Comparison of ENCODE assay signal across 8 mouse cellular contexts in the genomic region with DNA sequence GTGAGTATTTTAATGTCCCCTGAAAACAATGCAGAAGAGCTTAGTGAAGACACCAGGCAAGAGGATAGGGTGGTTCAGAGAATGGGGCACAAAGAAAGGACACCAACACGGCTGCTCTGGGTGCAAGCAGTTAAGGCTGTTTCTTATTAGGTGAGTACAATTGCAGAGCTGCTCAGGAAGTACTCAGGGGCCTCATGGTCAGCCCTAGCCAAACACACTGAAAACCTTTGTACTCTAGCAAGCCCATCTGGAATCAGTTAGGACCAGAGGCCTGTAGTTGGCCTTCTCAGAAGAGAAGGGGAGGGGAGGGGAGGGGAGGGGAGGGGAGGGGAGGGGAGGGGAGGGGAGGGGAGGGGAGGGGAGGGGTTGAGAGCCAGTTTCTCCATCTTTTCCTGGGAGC. TPM values are rescaled to one million over a fixed set of nuclear protein-coding genes. Genes with fewer than 3 reads are reported as not detected.
DNase-seq lines count a peak whose midpoint lies in the region; ATAC-seq lines count a peak whose summit lies in the region.

No protein-coding gene starts in this region.

- intact Hi-C loops in gastrocnemius, postnatal 14 days (cut with DNase I; ENCODE audit: low total_unique reads), result no loop called here
- intact Hi-C loops in left cerebral cortex, postnatal 14 days (cut with DNase I), result no loop called here

- H3K27me3 ChIP-seq in midbrain, embryonic 12.5 days, result no peaks in the 10 kb centered on the region

- no peak overlapping the region for H3K9ac ChIP-seq in midbrain, embryonic 12.5 days (replicated peaks)

- H3K36me3 ChIP-seq in midbrain, embryonic 12.5 days, result no peaks in the 10 kb centered on the region

- H3K4me2 ChIP-seq in midbrain, embryonic 12.5 days (replicated peaks), result no peak overlapping the region

- no peak overlapping the region for H3K4me3 ChIP-seq in midbrain, embryonic 12.5 days

- peak; percentile 16 for DNase-seq in gastrocnemius, postnatal 14 days
- DNase-seq in gastrocnemius, postnatal 10 days, result no peak
- DNase-seq in embryo, embryonic 9.5 days (ENCODE audit: extremely low spot score), result peak; percentile 62
- DNase-seq in heart, postnatal 4 days, result peak; percentile 21
- DNase-seq in urinary bladder, postnatal 4 days (ENCODE audit: low spot score in 2 of 2), result no peak
- DNase-seq in layer of hippocampus, adult 8-10 months (ENCODE audit: low spot score in 2 of 2), result no peak
- DNase-seq in left cerebral cortex, postnatal 14 days (ENCODE audit: low spot score in 2 of 2), result no peak

- 41% methylated on average over 1 of the region's 1 CpGs for WGBS in midbrain, embryonic 12.5 days

- no peak for ATAC-seq in midbrain, embryonic 12.5 days (ENCODE audit: low FRiP score, low read depth)

- peak overlapping the region; percentile 35; the same call in 1 of the 2 replicates for H3K27ac ChIP-seq in midbrain, embryonic 12.5 days (replicated peaks)

- H3K9me3 ChIP-seq in midbrain, embryonic 12.5 days, result no peaks in the 10 kb centered on the region

- H3K4me1 ChIP-seq in midbrain, embryonic 12.5 days, result peaks cover 29% of the 10 kb centered on the region

RNA-seq across cellular contexts. Expression of a gene that starts 52.2 kb away (rescaled TPM):
- 100 to 1,000 TPM; 104 to 121 TPM for total RNA-seq in gastrocnemius, postnatal 14 days (2021)
- total RNA-seq in gastrocnemius, postnatal 10 days (2021), result 100 to 1,000 TPM; 219 to 240 TPM
- total RNA-seq in heart, postnatal 4 days (2021), result 100 to 1,000 TPM; 175 to 186 TPM
- polyA plus RNA-seq in midbrain, embryonic 12.5 days (2016; fragmentation: Nextera tagmentation; extraction: Ambion mirVana), result 118 and 130 TPM in 2 replicates
- total RNA-seq in layer of hippocampus, adult 8-10 months (2022), result 100 to 1,000 TPM; 200 to 279 (median 237) TPM
- total RNA-seq in left cerebral cortex, postnatal 14 days (2021), result 100 to 1,000 TPM; 237 to 248 TPM

Comparison
In these comparisons a context has a peak if more than half of its experiments do, and no peak if none do; other contexts are left out.
1. DNase-seq: peak in gastrocnemius, postnatal 14 days (single experiment), embryo, embryonic 9.5 days (single experiment) and heart, postnatal 4 days (single experiment); none in gastrocnemius, postnatal 10 days (single experiment), urinary bladder, postnatal 4 days (0 of 2), layer of hippocampus, adult 8-10 months (0 of 2) and left cerebral cortex, postnatal 14 days (0 of 2).